Mouse (Mus musculus) hindbrain, embryonic 10.5 days (tissue): ENCODE data around the gene Tmf1. TPM values are rescaled to one million over a fixed set of nuclear protein-coding genes. Genes with fewer than 3 reads are reported as not detected.

Experiments used
- DNase-seq: peaks from one replicate; pipeline ENCODE4 v3.0.0-alpha.2; 2017; ENCODE audit warnings: low spot score
- H3K27ac ChIP-seq: fragments of 300-500 bp; sonication (generic); 2 replicates; pipeline ENCODE4 v1.5.1; 2016; ENCODE audit warnings: mild to moderate bottlenecking, moderate library complexity
- H3K27me3 ChIP-seq: fragments of 300-500 bp; sonication (generic); 2 replicates; pipeline ENCODE4 v1.6.1; 2016; ENCODE audit warnings: mild to moderate bottlenecking; ENCODE audit not compliant: poor library complexity, insufficient read depth, severe bottlenecking
- H3K36me3 ChIP-seq: fragments of 300-500 bp; sonication (generic); 2 replicates; pipeline ENCODE4 v1.6.1; 2016; ENCODE audit warnings: mild to moderate bottlenecking, moderate library complexity
- H3K4me1 ChIP-seq: fragments of 300-500 bp; sonication (generic); replicated peaks from 2 replicates; pipeline ENCODE4 v1.6.1; 2016; ENCODE audit warnings: mild to moderate bottlenecking
- H3K4me3 ChIP-seq: fragments of 300-500 bp; sonication (generic); 2 replicates; pipeline ENCODE4 v1.5.1; 2016; ENCODE audit warnings: mild to moderate bottlenecking, moderate library complexity
- H3K9me3 ChIP-seq: fragments of 300-500 bp; sonication (generic); 2 replicates; pipeline ENCODE4 v1.6.1; 2016; ENCODE audit warnings: mild to moderate bottlenecking, moderate library complexity
- WGBS: fragments of 180-500 bp; shearing (Covaris S2); methylation state at CpG from one replicate; pipeline ENCODE4 v1.1.7; 2016; 5-methylcytosine and 5-hydroxymethylcytosine counted together
- polyA plus RNA-seq: library from polyadenylated mRNA; unstranded; fragments of >200 nt; fragmentation: Nextera tagmentation; extraction: Ambion mirVana; gene quantifications from 2 replicates; pipeline ENCODE4 v1.2.1, GENCODE M21; 2016

Tmf1 gene
- polyA plus RNA-seq, 1 experiment from 2014 or later: 20.7 TPM

- Histone ChIP-seq H3K4me3 (no peak overlapping the region), H3K4me1 (no peaks in the 10 kb centered on the region), H3K36me3 (peaks cover 6% of the 10 kb centered on the region; the same call in 1 of the 2 replicates), H3K27ac (no peak overlapping the region), H3K27me3 (no peaks in the 10 kb centered on the region), H3K9me3 (no peaks in the 10 kb centered on the region)
- WGBS: 86% methylated on average over 10 of the region's 10 CpGs
- DNase-seq: no peak
These were observed 54.4 kb downstream of the Tmf1 start for GRCm38 (mm10) chr6:97124336-97125010.

- no peaks in the 10 kb centered on the region for H3K4me1 ChIP-seq
- H3K9me3 ChIP-seq: no peaks in the 10 kb centered on the region
- no peak for DNase-seq
- 92% methylated on average over 4 of the region's 4 CpGs for WGBS
- H3K27ac ChIP-seq: no peak overlapping the region
- no peak overlapping the region for H3K4me3 ChIP-seq
- no peaks in the 10 kb centered on the region for H3K27me3 ChIP-seq
- peaks cover 6% of the 10 kb centered on the region; the same call in 1 of the 2 replicates for H3K36me3 ChIP-seq
These were observed 58.0 kb downstream of the Tmf1 start for GRCm38 (mm10) chr6:97120922-97121321.

- no peak for DNase-seq
- H3K36me3 ChIP-seq: peaks cover 4% of the 10 kb centered on the region; the same call in 1 of the 2 replicates
- H3K4me1 ChIP-seq: no peaks in the 10 kb centered on the region
- no peak overlapping the region for H3K27ac ChIP-seq
- no peak overlapping the region for H3K4me3 ChIP-seq
- H3K9me3 ChIP-seq: no peaks in the 10 kb centered on the region
- WGBS: 85% methylated on average over 3 of the region's 3 CpGs
- no peaks in the 10 kb centered on the region for H3K27me3 ChIP-seq
These were observed 60.6 kb downstream of the Tmf1 start for GRCm38 (mm10) chr6:97118327-97118726.

- Histone ChIP-seq H3K27me3 (no peaks in the 10 kb centered on the region), H3K27ac (no peak overlapping the region), H3K4me3 (no peak overlapping the region), H3K9me3 (no peaks in the 10 kb centered on the region), H3K36me3 (peaks cover 11% of the 10 kb centered on the region; the same call in 1 of the 2 replicates), H3K4me1 (no peaks in the 10 kb centered on the region)
- WGBS: 84% methylated on average over 5 of the region's 5 CpGs
- DNase-seq: no peak
These were observed 62.0 kb downstream of the Tmf1 start for GRCm38 (mm10) chr6:97116896-97117295.

- Histone ChIP-seq H3K36me3 (peaks cover 18% of the 10 kb centered on the region; the same call in 1 of the 2 replicates), H3K9me3 (no peaks in the 10 kb centered on the region), H3K27me3 (no peaks in the 10 kb centered on the region), H3K4me1 (no peaks in the 10 kb centered on the region), H3K27ac (no peak overlapping the region), H3K4me3 (no peak overlapping the region)
- WGBS: 57% methylated on average over 3 of the region's 3 CpGs
- DNase-seq: no peak
These were observed 64.1 kb downstream of the Tmf1 start for GRCm38 (mm10) chr6:97114821-97115220.

GRCm38 (mm10) chr6:97112177-97112576 lies 66.7 kb downstream of the Tmf1 start:
- Histone ChIP-seq H3K36me3 (peaks cover 18% of the 10 kb centered on the region; the same call in 1 of the 2 replicates), H3K4me1 (no peaks in the 10 kb centered on the region), H3K4me3 (no peak overlapping the region), H3K9me3 (no peaks in the 10 kb centered on the region), H3K27ac (no peak overlapping the region), H3K27me3 (no peaks in the 10 kb centered on the region)
- DNase-seq: no peak
- WGBS: 93% methylated on average over 8 of the region's 8 CpGs

GRCm38 (mm10) chr6:97106777-97107176 lies 72.1 kb downstream of the Tmf1 start:
- 23% methylated on average over 2 of the region's 2 CpGs for WGBS
- H3K27ac ChIP-seq: 0 out of 2 replicates have a peak overlapping the region, but pooled peaks have one; percentile 31

GRCm38 (mm10) chr6:97106106-97106505 lies 72.8 kb downstream of the Tmf1 start:
- 0 out of 2 replicates have a peak, but pooled peaks cover 3% of the 10 kb centered on the region for H3K27me3 ChIP-seq
- no peak overlapping the region for H3K4me3 ChIP-seq
- WGBS: 79% methylated on average over 8 of the region's 8 CpGs
- H3K36me3 ChIP-seq: no peaks in the 10 kb centered on the region
- H3K27ac ChIP-seq: no peak overlapping the region
- H3K4me1 ChIP-seq: peaks cover 26% of the 10 kb centered on the region
- no peak for DNase-seq
- H3K9me3 ChIP-seq: no peaks in the 10 kb centered on the region

More at GRCm38 (mm10) chr6:97106777-97107176, 72.1 kb downstream of the Tmf1 start:
- Histone ChIP-seq H3K36me3 (0 out of 2 replicates have a peak, but pooled peaks cover 6% of the 10 kb centered on the region), H3K4me3 (no peak overlapping the region), H3K4me1 (peaks cover 20% of the 10 kb centered on the region), H3K9me3 (no peaks in the 10 kb centered on the region), H3K27me3 (0 out of 2 replicates have a peak, but pooled peaks cover 3% of the 10 kb centered on the region)
- peak; percentile 50 for DNase-seq

- H3K4me3 ChIP-seq: no peak overlapping the region
- H3K4me1 ChIP-seq: peaks cover 27% of the 10 kb centered on the region
- 0 out of 2 replicates have a peak, but pooled peaks cover 3% of the 10 kb centered on the region for H3K27me3 ChIP-seq
- 84% methylated on average over 7 of the region's 7 CpGs for WGBS
- peak; percentile 29 for DNase-seq
- H3K27ac ChIP-seq: no peak overlapping the region
- H3K9me3 ChIP-seq: no peaks in the 10 kb centered on the region
- H3K36me3 ChIP-seq: no peaks in the 10 kb centered on the region
These were observed 74.6 kb downstream of the Tmf1 start for GRCm38 (mm10) chr6:97104264-97104852.

Other genes with a start within 250 kb of the Tmf1 start
- gene Fam19a4, start 118.7 kb downstream of the Tmf1 start, polyA plus RNA-seq: 3.7 and 5.7 TPM in 2 replicates
- gene Eogt, start 29.9 kb downstream of the Tmf1 start, polyA plus RNA-seq: 8.7 and 11.0 TPM in 2 replicates
- 79.4 and 83.4 TPM in 2 replicates for gene Uba3, start 26.5 kb upstream of the Tmf1 start, polyA plus RNA-seq
- gene Arl6ip5, start 31.6 kb upstream of the Tmf1 start, polyA plus RNA-seq: 42.4 and 65.4 TPM in 2 replicates
- not detected in 2 replicates for gene Lmod3, start 73.6 kb upstream of the Tmf1 start, polyA plus RNA-seq